Mouse (Mus musculus): ENCODE results near the gene Acot5.

GRCm38 (mm10) chr12:84030659-84031332 is 38.3 kb upstream of the Acot5 start:
- TF ChIP-seq JUND (conservative IDR thresholded peaks at IDR 0.05; ENCODE audit: low read depth, low read length) (no peak), CTCF (conservative IDR thresholded peaks at IDR 0.05 in 1 of 2, IDR thresholded peaks at IDR 0.05 in 1 of 2; ENCODE audit: low read depth in 2 of 2, low read length in 2 of 2) (peak; percentile 87 to 89), HCFC1 (IDR thresholded peaks at IDR 0.05; ENCODE audit: low read depth, low read length) (no peak), MEF2A (IDR thresholded peaks at IDR 0.05; ENCODE audit: borderline replicate concordance, low read depth, low read length) (no peak), EP300 (IDR thresholded peaks at IDR 0.05; ENCODE audit: low read length) (no peak), POLR2A (IDR thresholded peaks at IDR 0.05; ENCODE audit: low read depth, low read length) (no peak), MXI1 (IDR thresholded peaks at IDR 0.05; ENCODE audit: low read depth, low read length) (peak; percentile 42; the same call in 1 of the 2 replicates), PAX5 (IDR thresholded peaks at IDR 0.05; ENCODE audit: low read length) (no peak), ZMIZ1 (IDR thresholded peaks at IDR 0.05; ENCODE audit: low read depth, low read length) (no peak), ZC3H11A (IDR thresholded peaks at IDR 0.05; ENCODE audit: low read depth, low read length) (peak; percentile 32; the same call in 1 of the 2 replicates), TCF12 (IDR thresholded peaks at IDR 0.05; ENCODE audit: low read depth, low read length) (no peak), USF1 (IDR thresholded peaks at IDR 0.05; ENCODE audit: low read depth, low read length) (peak; percentile 43; the same call in 1 of the 2 replicates)
